Mouse (Mus musculus): Measurements from ENCODE around the gene Dpf3.

- TF ChIP-seq CTCF (IDR thresholded peaks at IDR 0.05) (no peak), EP300 (IDR thresholded peaks at IDR 0.05) (no peak)
Observed at GRCm38 (mm10) chr12:83471760-83472159, 15.8 kb downstream of the Dpf3 start.
